Mouse (Mus musculus) heart, embryonic 15.5 days (tissue): ENCODE measurements around the gene Pygm. TPM values are rescaled to one million over a fixed set of nuclear protein-coding genes. Genes with fewer than 3 reads are reported as not detected.

Experiments
- microRNA-seq: library from miRNA; unstranded; fragments of <30 nt; microRNA quantifications from one replicate; pipeline ENCODE4, GENCODE M21; 2016
- polyA plus RNA-seq: library from polyadenylated mRNA; unstranded; fragments of >200 nt; fragmentation: Nextera tagmentation; extraction: Ambion mirVana; gene quantifications from 2 replicates; pipeline ENCODE4 v1.2.1, GENCODE M21; 2015

Gene Pygm
- polyA plus RNA-seq, 1 experiment from 2014 or later, result 297 TPM

Small RNA genes lying within 50 kb of the gene (microRNA-seq; reads per million reads assigned to microRNA genes)
- gene Mir6989, result not detected

Other genes with a start within 250 kb of the Pygm start
- gene Batf2, start 243.4 kb upstream of the Pygm start, polyA plus RNA-seq, result 0.23 TPM in 1 of 2 replicates, not detected in the other
- 74.7 and 81.8 TPM in 2 replicates for gene Arl2, start 242.9 kb upstream of the Pygm start, polyA plus RNA-seq
- gene Majin, start 200.0 kb upstream of the Pygm start, polyA plus RNA-seq, result not detected in 2 replicates
- 0.57 TPM in 1 of 2 replicates, not detected in the other for gene Gpha2, start 158.0 kb upstream of the Pygm start, polyA plus RNA-seq
- gene Ppp2r5b, start 148.5 kb upstream of the Pygm start, polyA plus RNA-seq, result 21.4 and 28.1 TPM in 2 replicates
- 6.7 and 10.0 TPM in 2 replicates for gene Atg2a, start 142.7 kb upstream of the Pygm start, polyA plus RNA-seq
- gene Ehd1, start 107.7 kb upstream of the Pygm start, polyA plus RNA-seq, result 54.1 and 66.8 TPM in 2 replicates
- gene Cdc42bpg, start 77.9 kb upstream of the Pygm start, polyA plus RNA-seq, result 0.30 and 0.60 TPM in 2 replicates
- gene Men1, start 49.4 kb upstream of the Pygm start, polyA plus RNA-seq, result 36.1 and 50.6 TPM in 2 replicates
- 12.6 and 17.9 TPM in 2 replicates for gene Map4k2, start 43.3 kb upstream of the Pygm start, polyA plus RNA-seq
- gene Sf1, start 20.7 kb upstream of the Pygm start, polyA plus RNA-seq, result 79.0 and 98.4 TPM in 2 replicates
- gene Rasgrp2, start 14.9 kb downstream of the Pygm start, polyA plus RNA-seq, result 54.8 TPM in 2 replicates
- gene Nrxn2, start 34.3 kb downstream of the Pygm start, polyA plus RNA-seq, result 0.47 and 0.60 TPM in 2 replicates
- gene Slc22a12, start 158.6 kb downstream of the Pygm start, polyA plus RNA-seq, result not detected in 2 replicates